Mouse (Mus musculus) effector memory CD4-positive, alpha-beta T cell, adult 5 months (primary cell): ENCODE measurements around the gene Ell. TPM values are rescaled to one million over a fixed set of nuclear protein-coding genes. Genes with fewer than 3 reads are reported as not detected.

ENCODE experiments used
- polyA plus RNA-seq: library from polyadenylated mRNA; unstranded; fragments of 100-300 nt; shearing (Covaris generic); gene quantifications from one replicate; pipeline ENCODE4 v1.2.1, GENCODE M21; 2017

Ell gene
- polyA plus RNA-seq: 37.6 TPM

DNA sequence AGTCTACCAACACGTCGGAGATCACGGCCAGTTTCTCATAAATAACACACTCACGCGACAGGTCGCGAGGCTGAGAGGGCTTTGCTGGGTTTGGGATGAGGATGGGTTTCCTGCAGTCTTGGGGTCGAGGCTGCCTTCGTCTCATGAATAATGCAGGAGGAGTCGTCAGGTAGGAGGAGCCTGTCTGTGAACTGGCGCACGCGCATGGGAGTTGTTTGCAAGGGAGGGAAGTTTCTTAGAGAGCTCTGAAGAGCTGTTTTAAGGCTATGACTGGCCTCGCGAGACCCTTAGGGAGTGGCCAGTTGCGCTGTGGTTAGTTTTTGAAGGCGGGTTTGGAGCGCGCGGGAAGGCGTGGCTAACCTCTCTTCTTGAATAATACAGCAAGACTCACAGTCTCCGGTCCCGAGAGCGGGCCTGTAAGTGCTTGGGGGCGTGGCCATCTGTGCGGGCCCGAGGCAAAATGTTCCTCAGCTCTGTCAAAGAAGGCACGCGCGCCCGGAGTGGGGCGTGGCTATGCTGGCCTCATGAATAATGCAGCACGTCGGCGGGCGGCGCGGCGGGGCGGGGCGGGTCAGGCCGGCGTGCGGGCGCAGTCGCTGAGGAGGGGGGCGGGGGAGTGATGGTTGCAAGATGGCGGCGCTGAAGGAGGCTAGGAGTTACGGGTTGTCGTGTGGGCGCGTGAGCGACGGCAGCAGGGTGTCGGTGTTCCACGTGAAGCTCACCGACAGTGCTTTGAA, at the start of gene Ell:
Gene Ell, plus strand, starts transcription at position 381 of the 737 bp plus-strand sequence.

DNA sequence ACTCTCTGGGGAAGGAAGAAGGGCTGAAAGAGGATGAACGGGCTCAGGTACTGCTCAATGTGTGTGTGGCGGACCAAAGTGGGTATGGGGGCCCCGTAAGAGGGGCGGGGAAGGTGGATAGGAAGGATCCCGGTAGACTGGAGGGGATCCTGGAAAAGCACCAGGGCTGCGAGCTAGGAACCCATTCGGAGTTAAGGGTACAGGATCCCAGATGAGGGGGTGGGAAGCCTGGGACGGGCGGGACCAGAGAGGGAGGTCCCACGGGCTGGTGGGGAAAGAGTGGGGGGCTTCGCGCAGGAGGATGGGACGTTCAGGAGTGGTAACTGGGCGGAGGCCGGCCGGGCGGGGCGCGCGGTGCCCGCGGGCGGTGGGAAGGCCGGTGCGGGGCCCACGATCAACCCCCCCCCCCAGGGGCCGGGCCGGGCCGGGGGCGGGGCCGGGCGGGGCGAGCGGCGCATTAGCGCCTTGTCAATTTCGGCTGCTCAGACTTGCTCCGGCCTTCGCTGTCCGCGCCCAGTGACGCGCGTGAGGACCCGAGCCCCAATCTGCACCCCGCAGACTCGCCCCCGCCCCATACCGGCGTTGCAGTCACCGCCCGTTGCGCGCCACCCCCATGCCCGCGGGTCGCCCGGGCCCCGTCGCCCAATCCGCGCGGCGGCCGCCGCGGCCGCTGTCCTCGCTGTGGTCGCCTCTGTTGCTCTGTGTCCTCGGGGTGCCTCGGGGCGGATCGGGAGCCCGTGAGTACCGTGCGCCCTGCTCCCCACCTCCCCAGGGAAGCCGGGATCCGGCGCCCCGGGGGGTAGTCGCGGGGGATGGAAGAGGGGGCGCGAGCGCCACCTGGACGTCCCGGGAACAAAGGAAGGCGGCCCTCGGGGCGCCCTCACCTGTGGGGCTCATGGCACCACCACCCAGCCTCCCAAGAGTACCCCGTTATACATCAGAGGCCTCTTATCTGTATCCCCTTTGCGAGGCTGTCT, 46.3 kb upstream of the Ell start, which contains the start of gene Crlf1:
Gene Crlf1, plus strand, starts transcription at position 495 of the 977 bp plus-strand sequence.

DNA sequence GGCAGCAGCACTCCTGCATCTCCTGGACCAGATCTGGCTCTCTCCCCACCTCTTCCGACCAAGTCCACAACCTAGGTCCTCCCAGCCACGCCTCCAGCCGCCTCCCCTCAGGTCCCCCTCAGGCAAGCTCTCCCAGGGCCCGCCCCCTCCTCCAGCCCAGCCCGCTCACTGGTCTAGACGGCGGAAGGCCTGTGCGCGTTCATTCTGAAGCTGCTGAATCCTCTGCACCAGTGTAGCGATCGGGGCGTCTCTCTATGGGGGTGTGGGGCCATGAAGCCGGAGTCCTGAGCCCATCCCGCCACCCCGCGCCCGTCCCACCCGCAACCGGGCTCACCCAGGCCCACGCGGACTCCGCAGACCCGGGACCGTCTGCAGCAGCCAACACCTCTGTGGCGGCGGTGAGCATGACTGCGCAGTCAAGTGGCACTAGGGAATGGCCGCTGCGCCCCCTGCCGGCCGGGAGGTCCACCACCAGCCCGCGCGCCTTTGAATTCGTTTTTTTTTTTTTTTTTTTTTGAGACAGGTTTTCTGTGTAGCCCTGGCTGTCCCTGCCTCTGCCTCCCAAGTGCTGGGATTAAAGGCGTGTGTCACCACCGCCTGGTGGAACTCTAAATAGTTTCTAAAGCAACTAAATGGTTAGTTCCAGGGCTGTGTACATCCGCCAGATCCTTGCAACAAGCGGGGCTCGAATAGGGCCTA, 32.8 kb upstream of the Ell start, which contains the start of gene Rex1bd:
Gene Rex1bd, minus strand, starts transcription at position 425 of the 699 bp plus-strand sequence.

DNA sequence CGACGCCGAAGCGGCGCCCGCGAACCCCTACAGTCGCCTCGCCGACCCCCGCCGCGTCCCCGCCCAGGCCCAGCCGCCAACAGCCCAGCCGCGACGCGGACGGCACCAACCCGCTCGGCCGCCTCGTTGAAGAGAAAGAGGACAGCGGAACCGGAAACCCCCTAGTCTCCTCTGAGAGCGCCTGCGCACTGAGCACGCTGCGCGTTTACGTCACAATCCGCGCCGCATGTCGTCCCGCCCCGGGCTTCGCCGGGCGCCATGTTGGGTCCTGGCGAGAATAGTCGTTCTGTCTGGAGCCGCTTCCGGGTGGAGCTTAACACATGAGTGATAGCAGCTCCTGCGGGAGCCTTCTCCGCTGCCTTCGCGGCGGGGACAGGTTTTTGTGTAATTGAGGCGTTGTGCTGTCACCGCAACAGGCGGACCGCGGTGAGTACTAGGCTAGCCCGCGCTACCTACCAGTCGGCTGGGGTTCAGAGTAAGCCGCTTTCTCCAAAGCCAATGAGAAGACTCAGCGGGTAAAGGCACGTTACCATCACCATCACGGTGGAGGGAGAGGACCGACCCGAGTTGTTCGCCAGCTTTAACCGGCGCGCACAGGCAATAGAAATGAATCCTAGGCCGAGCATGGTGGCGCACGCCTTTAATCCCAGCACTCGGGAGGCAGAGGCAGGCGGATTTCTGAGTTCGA, 28.9 kb upstream of the Ell start, which contains the start of gene Uba52:
Gene Uba52, minus strand, starts transcription at position 574 of the 688 bp plus-strand sequence.

DNA sequence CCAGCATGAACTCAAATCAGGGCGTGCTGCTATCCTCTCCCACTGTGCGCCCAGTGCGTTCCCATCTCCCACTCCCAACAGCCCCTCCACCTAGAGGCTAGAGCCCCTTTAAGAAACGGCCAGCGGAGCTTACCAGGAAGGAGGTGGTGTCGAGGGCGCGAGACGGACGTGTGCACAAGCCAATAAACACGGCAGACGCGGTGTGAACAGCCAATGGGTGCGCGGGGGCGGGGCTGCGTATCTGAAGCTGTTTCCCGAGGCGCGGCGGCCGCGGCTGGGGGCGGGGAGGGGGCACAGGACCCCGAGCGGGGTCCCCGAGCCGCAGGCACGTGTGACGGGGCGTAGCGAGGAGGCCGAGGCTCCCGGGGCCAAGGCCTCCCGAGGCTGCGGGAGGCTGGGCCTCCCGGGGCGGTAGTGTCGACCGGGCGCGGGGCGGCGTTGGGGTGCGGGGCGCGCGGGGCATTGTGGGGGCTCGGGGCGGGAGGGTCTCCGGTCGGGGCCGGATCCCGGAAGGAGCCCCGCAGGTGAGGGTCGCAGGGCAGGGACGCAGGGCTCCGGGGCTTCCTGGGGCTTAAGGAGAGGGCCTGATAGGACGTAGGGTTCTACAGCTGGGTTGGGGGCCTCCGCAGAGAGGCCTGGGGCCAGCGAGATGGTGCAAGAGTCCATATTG, 11.6 kb upstream of the Ell start, which contains the start of the genes Fkbp8 and Kxd1:
Gene Fkbp8, plus strand, starts transcription at position 213 of the 670 bp plus-strand sequence.
Gene Kxd1, minus strand, starts transcription at position 445 of the 670 bp plus-strand sequence.

DNA sequence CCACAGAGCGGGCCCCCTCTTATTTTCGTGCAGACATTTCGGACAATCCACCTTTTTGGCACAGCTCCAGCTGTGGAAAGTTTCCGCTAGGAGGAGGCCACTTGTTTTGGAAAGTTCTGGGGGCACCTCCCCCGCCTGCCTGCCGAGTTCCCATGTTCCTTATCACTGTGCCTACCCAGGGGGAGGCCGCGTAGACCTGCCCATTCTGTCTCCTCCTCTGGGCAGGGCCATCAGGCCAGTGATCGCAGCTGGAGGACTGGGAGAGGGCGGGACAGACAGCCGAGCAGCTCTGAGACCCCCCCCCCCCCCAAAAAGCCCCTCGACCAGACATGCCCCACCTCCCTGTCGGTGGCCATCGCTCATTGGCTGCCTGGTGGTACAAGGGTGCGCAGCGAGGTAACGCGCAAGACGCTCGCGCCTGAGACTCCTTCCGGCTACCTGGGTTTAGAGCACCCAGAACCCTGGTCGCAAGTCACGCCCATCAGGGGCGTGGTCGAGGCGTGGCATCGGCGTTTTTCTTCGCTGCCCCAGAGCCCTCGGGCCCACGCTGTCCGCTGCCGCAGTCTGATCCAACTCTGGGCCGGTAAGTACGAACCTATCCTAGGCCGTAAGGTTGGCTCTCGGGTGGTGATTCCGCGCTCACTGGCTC, 54.8 kb downstream of the Ell start, which contains the start of gene Isyna1:
Gene Isyna1, plus strand, starts transcription at position 413 of the 649 bp plus-strand sequence.

DNA sequence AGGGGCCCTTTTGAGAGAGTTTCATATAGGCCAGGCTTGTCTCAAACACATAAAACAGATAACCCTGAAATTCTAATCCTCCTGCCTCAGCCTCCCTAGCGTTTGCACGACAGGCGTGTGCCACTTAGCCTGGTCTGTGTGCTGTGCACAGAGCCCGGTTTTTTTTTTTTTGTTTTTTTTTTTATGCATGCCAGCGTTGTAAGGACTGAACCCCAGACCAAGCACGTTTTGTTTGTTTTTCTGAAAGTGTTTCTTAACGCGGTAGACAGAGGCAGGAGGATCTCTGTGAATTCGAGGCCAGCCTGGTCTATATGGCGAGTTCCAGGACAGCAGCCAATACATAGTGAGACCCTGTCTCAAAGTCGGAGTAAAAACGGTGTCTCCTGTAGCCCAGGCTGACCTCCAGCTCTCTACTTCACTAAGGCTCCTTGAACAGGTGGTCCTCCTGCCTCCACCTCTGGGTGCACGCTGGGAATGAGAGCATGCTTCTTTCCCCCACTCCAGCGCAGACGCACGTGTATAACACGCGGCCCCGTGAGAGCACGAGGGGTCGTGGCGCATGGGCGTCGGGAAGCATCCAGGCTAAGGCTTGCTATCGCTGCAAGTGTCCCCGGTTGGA, 69.6 kb downstream of the Ell start, which contains the start of gene Ssbp4:
Gene Ssbp4, minus strand, starts transcription at position 124 of the 619 bp plus-strand sequence.

DNA sequence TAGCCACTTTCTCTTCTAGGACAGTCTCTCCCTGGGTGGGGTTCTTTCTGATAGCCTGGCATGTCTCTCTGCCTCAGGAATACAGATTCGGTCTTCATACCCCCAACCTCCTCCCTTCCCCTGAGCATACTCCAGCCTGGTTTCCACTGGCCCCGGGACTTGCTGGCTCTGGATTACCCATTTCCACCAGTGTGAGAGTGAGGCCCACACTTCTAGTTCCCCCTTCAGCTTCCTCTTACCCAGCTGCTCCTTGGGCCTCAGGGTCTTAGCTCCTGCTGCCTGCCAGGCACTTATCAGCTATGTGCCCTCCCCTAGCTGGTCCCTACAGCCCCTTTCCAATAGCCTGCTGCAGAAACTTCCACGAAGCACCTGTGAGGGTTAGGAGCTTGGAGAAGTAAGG, 76.6 kb downstream of the Ell start, which contains the start of gene Lrrc25:
Gene Lrrc25, plus strand, starts transcription at position 262 of the 400 bp plus-strand sequence.

DNA sequence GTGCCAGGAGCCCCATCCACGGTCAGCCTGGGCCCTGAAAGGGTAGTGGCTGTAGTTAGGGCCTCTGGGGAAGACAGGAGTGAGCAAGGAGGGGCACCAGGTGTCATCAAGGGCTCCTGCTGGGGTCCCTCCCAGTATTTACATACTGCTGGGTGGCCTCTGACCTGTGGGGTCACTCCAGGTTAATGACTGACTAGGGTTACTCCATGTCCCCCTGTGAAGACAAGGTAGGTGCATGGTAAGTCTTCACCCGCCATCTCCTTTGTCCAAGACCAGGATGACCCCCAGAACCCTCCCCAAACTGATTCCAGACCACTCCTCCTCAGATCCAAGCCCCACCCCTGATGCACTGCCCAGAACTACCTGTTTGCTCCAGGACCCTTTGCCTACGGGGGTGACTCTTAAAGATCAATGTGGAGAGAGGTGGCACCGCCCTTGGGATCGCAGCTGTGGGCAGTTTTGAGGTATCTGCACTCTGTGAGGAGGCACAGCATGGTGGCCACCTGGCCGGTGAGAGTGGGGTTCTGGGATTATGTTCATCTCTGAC, 93.2 kb downstream of the Ell start, which contains the start of gene Gdf15:
Gene Gdf15, minus strand, starts transcription at position 111 of the 547 bp plus-strand sequence.

Other genes starting within 250 kb of the Ell start
- gene Ddx49, start 237.0 kb upstream of the Ell start, polyA plus RNA-seq: 46.0 TPM
- gene Cope, start 236.9 kb upstream of the Ell start, polyA plus RNA-seq: 214 TPM
- gene Cers1, start 223.7 kb upstream of the Ell start, polyA plus RNA-seq: not detected
- gene Gdf1, start 209.6 kb upstream of the Ell start, polyA plus RNA-seq: 0.46 TPM
- gene Upf1, start 186.2 kb upstream of the Ell start, polyA plus RNA-seq: 66.6 TPM
- 1.2 TPM for gene Comp, start 165.9 kb upstream of the Ell start, polyA plus RNA-seq
- gene Crtc1, start 99.9 kb upstream of the Ell start, polyA plus RNA-seq: 11.2 TPM
- gene Klhl26, start 62.5 kb upstream of the Ell start, polyA plus RNA-seq: 11.5 TPM
- not detected for gene Tmem59l, start 52.1 kb upstream of the Ell start, polyA plus RNA-seq
- not detected for gene Crlf1, start 46.3 kb upstream of the Ell start, polyA plus RNA-seq
- 64.7 TPM for gene Rex1bd, start 32.7 kb upstream of the Ell start, polyA plus RNA-seq
- gene Uba52, start 28.7 kb upstream of the Ell start, polyA plus RNA-seq: 1,340 TPM
- 349 TPM for gene Fkbp8, start 11.7 kb upstream of the Ell start, polyA plus RNA-seq
- gene Kxd1, start 11.5 kb upstream of the Ell start, polyA plus RNA-seq: 64.6 TPM
- 84.8 TPM for gene Isyna1, start 54.9 kb downstream of the Ell start, polyA plus RNA-seq
- 113 TPM for gene Ssbp4, start 69.4 kb downstream of the Ell start, polyA plus RNA-seq
- 0.26 TPM for gene Lrrc25, start 76.7 kb downstream of the Ell start, polyA plus RNA-seq
- gene Gdf15, start 93.0 kb downstream of the Ell start, polyA plus RNA-seq: not detected
- gene Pgpep1, start 120.9 kb downstream of the Ell start, polyA plus RNA-seq: 1.1 TPM
- 250 TPM for gene Lsm4, start 133.8 kb downstream of the Ell start, polyA plus RNA-seq
- gene Jund, start 159.5 kb downstream of the Ell start, polyA plus RNA-seq: 1,956 TPM
- 0.11 TPM for gene Iqcn, start 164.0 kb downstream of the Ell start, polyA plus RNA-seq
- gene Gm3336, start 179.1 kb downstream of the Ell start, polyA plus RNA-seq: not detected
- not detected for gene Pde4c, start 184.3 kb downstream of the Ell start, polyA plus RNA-seq
- 2.3 TPM for gene Rab3a, start 215.2 kb downstream of the Ell start, polyA plus RNA-seq
- 35.0 TPM for gene Mpv17l2, start 221.5 kb downstream of the Ell start, polyA plus RNA-seq
- 19.7 TPM for gene Pik3r2, start 237.3 kb downstream of the Ell start, polyA plus RNA-seq